Comparison of ENCODE assay signal across 8 mouse cellular contexts in genomic region chr1:25829921-25830751, GRCm38 (mm10). TPM values are rescaled to one million over a fixed set of nuclear protein-coding genes. Genes with fewer than 3 reads are reported as not detected.
DNase-seq lines count a peak whose midpoint lies in the region; ATAC-seq lines count a peak whose summit lies in the region.

No protein-coding gene starts in this region.

- H3K4me1 ChIP-seq in lung, embryonic 16.5 days (replicated peaks; ENCODE audit: control insufficient read depth, insufficient read depth, low read length), result no peaks in the 10 kb centered on the region
- H3K4me1 ChIP-seq in midbrain, embryonic 11.5 days (ENCODE audit: control insufficient read depth, insufficient read depth, low read length), result peaks cover 26% of the 10 kb centered on the region
- no peaks in the 10 kb centered on the region for H3K4me1 ChIP-seq in stomach, embryonic 15.5 days

- no peaks in the 10 kb centered on the region for H3K36me3 ChIP-seq in lung, embryonic 16.5 days (ENCODE audit: control insufficient read depth, insufficient read depth, low read length)
- H3K36me3 ChIP-seq in midbrain, embryonic 11.5 days (ENCODE audit: control insufficient read depth, insufficient read depth, low read length), result no peaks in the 10 kb centered on the region
- no peaks in the 10 kb centered on the region for H3K36me3 ChIP-seq in stomach, embryonic 15.5 days

- no peak overlapping the region for H3K27ac ChIP-seq in lung, embryonic 16.5 days (ENCODE audit: low read length)
- peak overlapping the region; percentile 89 for H3K27ac ChIP-seq in midbrain, embryonic 11.5 days (ENCODE audit: low read depth, low read length)
- H3K27ac ChIP-seq in stomach, embryonic 15.5 days, result no peak overlapping the region

- intact Hi-C loops in heart, postnatal 10 days (cut with DNase I), result loop anchor here (10.0 kb wide), 1 partner anchor 315 kb away; no protein-coding TSS in a partner anchor

- H3K27me3 ChIP-seq in lung, embryonic 16.5 days (ENCODE audit: control insufficient read depth, insufficient read depth, low read depth, low read length), result peaks cover 33% of the 10 kb centered on the region
- no peaks in the 10 kb centered on the region for H3K27me3 ChIP-seq in midbrain, embryonic 11.5 days (ENCODE audit: control insufficient read depth, insufficient read depth, low read length)
- H3K27me3 ChIP-seq in stomach, embryonic 15.5 days (replicated peaks), result peaks cover 19% of the 10 kb centered on the region

- H3K4me3 ChIP-seq in lung, embryonic 16.5 days (ENCODE audit: low read length), result peak overlapping the region; percentile 58
- H3K4me3 ChIP-seq in midbrain, embryonic 11.5 days (ENCODE audit: low read depth, low read length), result peak overlapping the region; percentile 61
- H3K4me3 ChIP-seq in stomach, embryonic 15.5 days (replicated peaks), result peak overlapping the region; percentile 55

- no peak for DNase-seq in lung, postnatal 14 days
- DNase-seq in embryo, embryonic 11.5 days (ENCODE audit: low read depth, low spot score), result peak; percentile 57
- DNase-seq in heart, postnatal 10 days, result peak; percentile 5 to 19
- DNase-seq in layer of hippocampus, adult 9-11 months, result peak; percentile 76
- DNase-seq in midbrain, embryonic 11.5 days (ENCODE audit: low spot score, missing footprints), result peak; percentile 98
- DNase-seq in urinary bladder, postnatal 36 days (ENCODE audit: low spot score in 2 of 2), result no peak

- H3K9ac ChIP-seq in lung, embryonic 16.5 days (ENCODE audit: low read length), result peak overlapping the region; percentile 31; the same call in 1 of the 2 replicates
- peak overlapping the region; percentile 75 for H3K9ac ChIP-seq in midbrain, embryonic 11.5 days (ENCODE audit: low read length)
- no peak overlapping the region for H3K9ac ChIP-seq in stomach, embryonic 15.5 days

- H3K4me2 ChIP-seq in lung, embryonic 16.5 days (ENCODE audit: low read depth, low read length), result peak overlapping the region; percentile 92
- peak overlapping the region; percentile 62 for H3K4me2 ChIP-seq in midbrain, embryonic 11.5 days
- peak overlapping the region; percentile 77 for H3K4me2 ChIP-seq in stomach, embryonic 15.5 days

- no peaks in the 10 kb centered on the region for H3K9me3 ChIP-seq in lung, embryonic 16.5 days (ENCODE audit: control insufficient read depth, low read length)
- H3K9me3 ChIP-seq in midbrain, embryonic 11.5 days (ENCODE audit: control insufficient read depth, low read length), result no peaks in the 10 kb centered on the region
- no peaks in the 10 kb centered on the region for H3K9me3 ChIP-seq in stomach, embryonic 15.5 days

- peak; percentile 72 for ATAC-seq in lung, embryonic 16.5 days (ENCODE audit: low read depth)
- peak; percentile 89 for ATAC-seq in midbrain, embryonic 11.5 days (ENCODE audit: low FRiP score)
- peak; percentile 58 for ATAC-seq in stomach, embryonic 15.5 days (ENCODE audit: insufficient read depth, low FRiP score, low read depth)

- WGBS in lung, embryonic 16.5 days, result under 1% methylated on average over 65 of the region's 99 CpGs
- WGBS in midbrain, embryonic 11.5 days, result under 1% methylated on average over 54 of the region's 99 CpGs
- under 1% methylated on average over 47 of the region's 99 CpGs for WGBS in stomach, embryonic 15.5 days

RNA-seq across cellular contexts. Expression of gene Adgrb3, which starts 0.6 kb away (rescaled TPM):
- 0.51 and 0.54 TPM in 2 replicates for polyA plus RNA-seq in lung, embryonic 16.5 days (2015; fragmentation: Nextera tagmentation; extraction: Ambion mirVana)
- total RNA-seq in heart, postnatal 10 days (2021), result under 1 TPM in 1 of 2 experiments, not detected in 1; 0.12 TPM
- 11.5 and 13.2 TPM in 2 replicates for polyA plus RNA-seq in midbrain, embryonic 11.5 days (2014; fragmentation: Nextera tagmentation; extraction: Ambion mirVana)
- 3.4 and 4.0 TPM in 2 replicates for polyA plus RNA-seq in stomach, embryonic 15.5 days (2015; fragmentation: Nextera tagmentation; extraction: Ambion mirVana)

Comparison
In these comparisons a context has a peak if more than half of its experiments do, and no peak if none do; other contexts are left out.
1. DNase-seq: peak in embryo, embryonic 11.5 days (single experiment), heart, postnatal 10 days (2 of 2), layer of hippocampus, adult 9-11 months (single experiment) and midbrain, embryonic 11.5 days (single experiment); none in lung, postnatal 14 days (single experiment) and urinary bladder, postnatal 36 days (0 of 2).
2. Peak in every context shown above with its lines, with median percentiles within 50 percentile points of each other: ATAC-seq, H3K4me2 ChIP-seq and H3K4me3 ChIP-seq.